Mouse (Mus musculus): ENCODE measurements at regions not wholly inside any gene's neighbourhood (a gene's known extent, or its start where the extent isn't known, plus 50 kb on each side); places are given as distances from the start of the nearest gene placed in this dataset.

- TF ChIP-seq POLR2AphosphoS2 (IDR thresholded peaks at IDR 0.05; ENCODE audit: insufficient read length, low read depth) (no peak), TCF12 (IDR thresholded peaks at IDR 0.05; ENCODE audit: insufficient read depth, poor library complexity, severe bottlenecking) (peak; percentile 56), POLR2A (IDR thresholded peaks at IDR 0.05; ENCODE audit: insufficient read length, low read depth) (no peak), MAX (IDR thresholded peaks at IDR 0.05; ENCODE audit: low read depth) (no peak), MYOD1 (IDR thresholded peaks at IDR 0.05; ENCODE audit: control insufficient read depth in 1 of 3, insufficient read length in 2 of 3, low read depth in 2 of 3) (no peak), SRF (IDR thresholded peaks at IDR 0.05; ENCODE audit: control insufficient read depth, insufficient read length, low read depth) (no peak), TCF3 (IDR thresholded peaks at IDR 0.05; ENCODE audit: insufficient read length, low read depth) (no peak), USF1 (IDR thresholded peaks at IDR 0.05; ENCODE audit: low read depth) (no peak), CEBPB (IDR thresholded peaks at IDR 0.05; ENCODE audit: insufficient read depth, poor library complexity, severe bottlenecking) (0 out of 2 replicates have a peak, but pooled peaks have one; percentile 68), MYOG (IDR thresholded peaks at IDR 0.05; ENCODE audit: control insufficient read depth in 1 of 3, insufficient read depth in 1 of 3, insufficient read length in 2 of 3, low read depth in 2 of 3) (no peak), E2F4 (IDR thresholded peaks at IDR 0.05; ENCODE audit: insufficient read depth) (peak; percentile 56)
These were observed 789.2 kb upstream of the Ddx18 start for GRCm38 (mm10) chr1:122357015-122357414.

All from myocyte (in vitro differentiated cells).